Mouse (Mus musculus) heart, embryonic 16.5 days (tissue): Measurements from ENCODE around the gene Olfr433. TPM values are rescaled to one million over a fixed set of nuclear protein-coding genes. Genes with fewer than 3 reads are reported as not detected.
"Not testable (repeated sequence)": the region's sequence is repeated elsewhere in the genome, so short reads cannot be mapped to it uniquely, and the experiment has no call there.

Experiments
- ATAC-seq: fragments of 200-750 bp; cut with Nextera tagmentation; replicated peaks from 2 replicates; pipeline ENCODE4 v1.8.0; 2017; ENCODE audit warnings: moderate number of reproducible peaks; ENCODE audit not compliant: insufficient read depth, low FRiP score; ENCODE audit errors: extremely low read depth
- H3K27ac ChIP-seq: fragments of 300-500 bp; sonication (generic); 2 replicates; pipeline ENCODE4 v1.5.1; 2014; ENCODE audit warnings: mild to moderate bottlenecking, low read length, control low read depth, moderate library complexity
- H3K27me3 ChIP-seq: fragments of 300-500 bp; sonication (generic); 2 replicates; pipeline ENCODE4 v1.6.1; 2014; ENCODE audit warnings: low read length, mixed read lengths; ENCODE audit not compliant: control insufficient read depth, insufficient read depth
- H3K36me3 ChIP-seq: fragments of 300-500 bp; sonication (generic); 2 replicates; pipeline ENCODE4 v1.6.1; 2014; ENCODE audit not compliant: control insufficient read depth, insufficient read depth
- H3K4me1 ChIP-seq: fragments of 300-500 bp; sonication (generic); 2 replicates; pipeline ENCODE4 v1.6.1; 2014; ENCODE audit warnings: low read length, mixed read lengths; ENCODE audit not compliant: control insufficient read depth, insufficient read depth
- H3K4me2 ChIP-seq: fragments of 300-500 bp; sonication (generic); 2 replicates; pipeline ENCODE4 v1.6.1; 2014; ENCODE audit warnings: low read depth, mild to moderate bottlenecking, control low read depth, low read length
- H3K4me3 ChIP-seq: fragments of 300-500 bp; sonication (generic); 2 replicates; pipeline ENCODE4 v1.5.1; 2014; ENCODE audit warnings: mild to moderate bottlenecking, control low read depth, low read length
- H3K9ac ChIP-seq: fragments of 300-500 bp; sonication (generic); 2 replicates; pipeline ENCODE4 v1.6.1; 2014; ENCODE audit warnings: low read length, control low read depth
- H3K9me3 ChIP-seq: fragments of 300-500 bp; sonication (generic); replicated peaks from 2 replicates; pipeline ENCODE4 v1.6.1; 2016; ENCODE audit warnings: low read length; ENCODE audit not compliant: control insufficient read depth
- WGBS: fragments of 180-500 bp; shearing (Covaris S2); extraction: QIAGEN DNeasy Blood & Tissue Kit; methylation state at CpG from one replicate; pipeline ENCODE4 v1.1.7; 2014; 5-methylcytosine and 5-hydroxymethylcytosine counted together
- polyA plus RNA-seq: library from polyadenylated mRNA; unstranded; fragments of >200 nt; fragmentation: Nextera tagmentation; extraction: Ambion mirVana; gene quantifications from 2 replicates; pipeline ENCODE4 v1.2.1, GENCODE M21; 2015

Gene Olfr433
- 0.06 TPM in 1 of 2 replicates, not detected in the other for polyA plus RNA-seq

DNA sequence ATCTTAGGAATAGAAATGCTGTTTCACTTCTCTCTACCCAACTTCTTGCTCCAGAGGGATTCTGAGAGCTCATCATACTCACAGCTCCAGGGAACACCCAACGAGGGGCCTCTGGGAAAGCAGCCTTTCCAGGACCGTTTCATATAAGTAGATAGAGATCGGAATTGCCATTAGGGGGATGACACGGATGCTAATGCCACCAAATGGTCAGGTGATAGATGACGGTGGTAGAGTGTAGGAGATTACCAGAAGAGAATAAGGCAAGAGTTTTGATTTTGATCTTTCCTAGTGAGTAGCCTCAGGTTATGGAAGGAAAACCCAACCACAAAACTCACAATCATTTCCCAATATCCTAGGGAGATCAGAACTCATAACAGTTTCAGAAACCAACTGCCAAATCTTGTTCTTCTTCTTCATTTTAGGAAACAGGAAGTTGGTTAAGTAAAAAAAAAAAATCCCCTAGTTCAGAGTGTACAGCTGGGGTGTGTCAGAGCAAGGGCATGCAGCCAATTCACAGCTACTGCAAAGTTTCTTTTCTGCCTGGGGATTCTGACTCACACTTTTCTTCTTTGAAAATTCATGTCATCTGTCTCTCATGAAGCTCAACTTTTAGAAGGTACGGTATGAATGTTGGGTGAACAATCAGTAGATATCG, at the start of gene Olfr433:
Gene Olfr433 (plus strand): TSS at position 183 of the 655 bp plus-strand sequence.
- no peak for ATAC-seq
- H3K27ac ChIP-seq: no peak within 1 kb of the TSS

DNA sequence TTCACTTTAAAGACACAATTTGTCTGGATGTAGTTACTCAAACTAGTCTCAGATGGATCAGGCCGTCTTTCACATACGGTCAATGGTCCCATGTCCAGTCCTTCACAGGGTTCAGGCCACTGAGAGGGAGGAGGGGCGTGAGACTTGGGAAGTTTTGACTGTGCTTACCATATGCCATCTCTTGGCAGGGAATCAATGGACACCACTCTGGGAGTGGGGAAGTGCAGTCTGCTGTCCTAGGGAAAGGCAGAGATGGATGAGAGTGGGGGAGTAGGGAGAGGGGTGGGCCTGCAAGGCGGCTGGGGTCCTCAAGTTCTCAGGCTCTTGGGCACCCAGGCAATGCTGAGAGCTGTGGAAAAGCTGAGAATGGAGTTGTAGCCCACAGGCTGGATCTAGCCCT, 45.5 kb upstream of the Olfr433 start:
- ATAC-seq: no peak
- 85% methylated on average over 4 of the region's 4 CpGs for WGBS
- H3K4me1 ChIP-seq: no peaks in the 10 kb centered on the region

More for the DNA sequence above, at the start of gene Olfr433:
- Histone ChIP-seq H3K9ac (no peak within 1 kb of the TSS), H3K27me3 (no peaks in the 10 kb centered on the region), H3K9me3 (no peaks in the 10 kb centered on the region), H3K4me1 (no peaks in the 10 kb centered on the region), H3K4me3 (no peak within 1 kb of the TSS), H3K4me2 (no peak within 1 kb of the TSS), H3K36me3 (no peaks in the 10 kb centered on the region)
- WGBS: 59% methylated on average over 7 of the region's 7 CpGs

DNA sequence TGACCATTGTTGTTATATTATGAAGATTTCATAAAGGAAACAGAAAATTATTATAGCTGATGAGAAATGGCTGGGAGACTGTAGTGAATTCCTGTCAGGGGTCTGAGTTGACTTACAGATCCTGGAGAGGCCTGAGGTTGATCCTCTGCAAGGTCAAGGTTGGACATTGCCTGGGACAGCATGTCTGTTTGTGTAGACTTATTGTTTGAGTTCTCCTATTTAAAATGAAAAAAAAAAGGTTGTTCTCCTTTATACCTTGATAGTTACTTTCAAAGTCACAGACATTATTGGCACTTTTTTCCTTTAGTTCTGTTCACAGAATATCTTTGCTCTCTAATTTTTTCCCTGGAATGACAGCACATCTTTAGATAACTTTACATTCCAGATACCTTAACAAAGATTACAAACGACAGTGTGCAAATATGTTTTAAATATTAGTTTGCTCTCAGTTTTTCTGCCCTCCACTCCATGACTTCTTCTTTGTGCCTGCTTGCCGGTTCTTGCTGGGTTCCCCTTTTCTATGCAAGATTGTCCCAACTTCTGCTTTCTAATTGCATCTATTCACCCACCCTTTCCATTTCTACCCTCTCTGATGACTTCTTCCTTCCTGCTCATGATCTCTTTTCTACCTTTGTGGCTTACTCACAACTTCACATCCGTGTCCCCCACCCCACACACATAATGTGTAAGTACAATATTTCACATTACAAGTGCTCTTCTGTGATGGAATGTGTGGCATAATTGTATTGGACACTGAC, 36.0 kb upstream of the Olfr433 start:
- H3K27ac ChIP-seq, H3K4me2 ChIP-seq, H3K36me3 ChIP-seq, H3K4me3 ChIP-seq, H3K9ac ChIP-seq, H3K4me1 ChIP-seq, ATAC-seq, H3K27me3 ChIP-seq, H3K9me3 ChIP-seq: not testable (repeated sequence)
- WGBS: 38% methylated on average over 2 of the region's 3 CpGs

More for the DNA sequence above, 45.5 kb upstream of the Olfr433 start:
- H3K27me3 ChIP-seq: no peaks in the 10 kb centered on the region
- H3K4me3 ChIP-seq: no peak overlapping the region
- no peak overlapping the region for H3K4me2 ChIP-seq
- no peak overlapping the region for H3K9ac ChIP-seq
- H3K9me3 ChIP-seq: no peaks in the 10 kb centered on the region
- no peak overlapping the region for H3K27ac ChIP-seq
- no peaks in the 10 kb centered on the region for H3K36me3 ChIP-seq

DNA sequence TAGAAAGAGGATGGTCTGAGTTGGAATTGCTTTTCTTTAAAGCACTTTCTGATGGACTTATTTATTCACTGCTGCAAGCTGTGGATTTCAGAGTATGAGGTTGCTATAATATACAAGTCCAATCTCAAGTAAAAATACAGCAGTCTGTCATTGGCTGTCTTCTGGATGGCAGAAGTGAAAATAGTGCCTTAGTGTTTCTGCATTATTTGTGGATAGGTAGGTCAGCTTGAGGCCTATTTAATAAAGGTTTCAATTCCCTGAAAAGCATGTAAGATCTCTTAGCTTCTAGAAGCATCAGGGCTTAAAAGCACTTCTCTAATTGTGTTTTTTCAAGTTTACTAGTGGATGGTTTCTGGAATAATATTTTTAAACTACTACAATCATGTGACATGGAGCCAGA, 33.5 kb upstream of the Olfr433 start:
- not testable (repeated sequence) for H3K4me3 ChIP-seq, H3K27ac ChIP-seq, H3K27me3 ChIP-seq, H3K36me3 ChIP-seq, H3K9me3 ChIP-seq, ATAC-seq, H3K4me2 ChIP-seq, H3K4me1 ChIP-seq, H3K9ac ChIP-seq

DNA sequence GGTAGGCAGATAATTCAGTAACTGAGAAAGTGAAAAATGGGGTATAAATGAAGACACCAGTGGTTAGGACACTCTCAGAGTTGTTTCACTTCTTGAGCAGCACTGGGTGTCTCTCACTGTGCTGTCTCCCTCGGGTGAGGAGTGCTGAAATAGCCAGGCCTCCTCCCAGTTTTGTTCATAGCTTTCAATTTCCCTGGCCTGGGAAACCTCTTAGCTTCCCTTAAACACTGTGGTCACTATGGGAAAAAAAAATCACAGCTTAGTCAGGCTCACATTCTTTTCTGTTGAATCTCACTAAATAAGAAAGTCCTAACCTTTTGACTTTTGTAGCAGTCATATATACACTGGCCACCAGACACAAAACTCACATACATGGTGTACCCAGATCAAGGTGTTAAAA, 8.8 kb upstream of the Olfr433 start, which contains the start of gene Ifi205:
Gene Ifi205 (minus strand): TSS at position 113 of the 400 bp plus-strand sequence.
- no peak for ATAC-seq
- no peak within 1 kb of the TSS for H3K27ac ChIP-seq
- no peak within 1 kb of the TSS for H3K4me3 ChIP-seq
- no peaks in the 10 kb centered on the region for H3K36me3 ChIP-seq
- 32% methylated on average over 1 of the region's 1 CpGs for WGBS
- H3K9ac ChIP-seq: no peak within 1 kb of the TSS
- H3K4me1 ChIP-seq: no peaks in the 10 kb centered on the region
- H3K27me3 ChIP-seq: no peaks in the 10 kb centered on the region
- no peaks in the 10 kb centered on the region for H3K9me3 ChIP-seq
- H3K4me2 ChIP-seq: no peak within 1 kb of the TSS

DNA sequence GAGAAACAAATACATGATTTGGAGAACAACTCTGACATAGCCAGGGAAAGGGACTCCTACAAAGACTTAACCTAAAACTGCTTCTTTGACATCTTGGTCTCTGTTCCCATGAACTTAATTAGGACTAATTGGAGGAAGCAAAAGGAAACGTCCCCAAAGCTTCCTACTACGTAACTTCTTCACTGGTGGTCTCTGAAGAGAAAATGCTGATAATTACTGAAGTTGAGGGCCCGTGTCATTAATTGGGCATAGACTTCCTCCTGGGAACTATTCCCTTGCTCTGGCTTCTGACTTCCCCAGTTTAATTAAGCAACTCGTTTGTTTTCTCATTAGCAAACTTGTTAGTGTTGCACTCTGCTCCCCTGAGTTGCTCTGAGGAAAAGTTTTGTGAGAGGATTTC, 4.7 kb upstream of the Olfr433 start:
- H3K9ac ChIP-seq: no peak overlapping the region
- no peak overlapping the region for H3K27ac ChIP-seq
- no peak for ATAC-seq
- H3K4me1 ChIP-seq: no peaks in the 10 kb centered on the region
- H3K27me3 ChIP-seq: no peaks in the 10 kb centered on the region
- 58% methylated on average over 4 of the region's 4 CpGs for WGBS
- H3K4me3 ChIP-seq: no peak overlapping the region
- no peaks in the 10 kb centered on the region for H3K9me3 ChIP-seq
- no peaks in the 10 kb centered on the region for H3K36me3 ChIP-seq
- H3K4me2 ChIP-seq: no peak overlapping the region

DNA sequence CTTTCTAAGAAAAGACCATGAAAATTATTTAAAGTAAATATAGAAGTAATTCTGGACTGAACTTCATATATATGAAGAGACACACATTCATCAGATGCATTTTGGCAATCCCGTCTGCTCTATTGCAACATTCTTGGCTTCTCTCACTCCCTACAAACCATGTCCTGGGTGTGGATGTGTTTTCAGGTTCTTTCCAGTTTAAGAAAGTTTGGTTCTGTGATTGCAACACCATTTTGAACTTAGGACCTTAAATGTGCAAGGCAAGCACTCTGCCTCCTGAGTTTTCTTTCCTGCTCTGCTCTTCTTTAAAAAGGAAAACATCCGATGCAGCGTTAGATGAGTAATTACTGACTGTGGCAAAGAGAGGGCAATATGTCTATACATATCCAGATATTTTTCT, 2.0 kb upstream of the Olfr433 start:
- H3K9ac ChIP-seq: no peak overlapping the region
- no peaks in the 10 kb centered on the region for H3K4me1 ChIP-seq
- no peak overlapping the region for H3K4me2 ChIP-seq
- ATAC-seq: no peak
- H3K27ac ChIP-seq: no peak overlapping the region
- H3K9me3 ChIP-seq: no peaks in the 10 kb centered on the region
- H3K4me3 ChIP-seq: no peak overlapping the region
- WGBS: 82% methylated on average over 3 of the region's 3 CpGs
- no peaks in the 10 kb centered on the region for H3K27me3 ChIP-seq
- no peaks in the 10 kb centered on the region for H3K36me3 ChIP-seq

DNA sequence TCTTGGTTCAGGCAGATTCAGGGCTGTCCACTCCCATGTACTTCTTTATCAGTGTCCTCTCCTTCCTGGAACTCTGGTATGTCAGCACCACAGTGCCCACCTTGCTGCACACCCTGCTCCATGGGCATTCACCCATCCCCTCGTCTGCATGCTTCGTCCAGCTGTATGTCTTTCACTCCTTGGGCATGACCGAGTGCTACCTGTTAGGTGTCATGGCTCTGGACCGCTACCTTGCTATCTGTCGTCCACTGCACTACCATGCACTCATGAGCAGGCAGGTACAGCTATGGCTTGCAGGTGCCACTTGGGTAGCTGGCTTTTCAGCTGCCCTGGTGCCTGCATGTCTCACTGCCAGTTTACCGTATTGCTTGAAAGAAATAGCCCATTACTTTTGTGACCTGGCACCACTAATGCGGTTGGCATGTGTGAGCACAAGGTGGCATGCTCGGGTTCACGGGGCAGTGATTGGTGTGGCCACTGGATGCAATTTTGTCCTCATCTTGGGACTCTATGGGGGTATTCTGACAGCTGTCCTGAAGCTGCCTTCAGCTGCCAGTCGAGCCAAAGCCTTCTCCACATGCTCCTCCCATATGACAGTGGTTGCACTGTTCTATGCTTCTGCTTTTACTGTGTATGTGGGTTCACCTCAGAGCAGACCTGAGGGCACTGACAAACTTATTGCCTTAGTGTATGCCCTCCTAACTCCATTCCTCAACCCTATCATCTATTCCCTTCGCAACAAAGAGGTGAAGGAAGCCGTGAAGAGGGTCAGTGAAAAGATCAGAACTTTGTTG, 1.8 kb downstream of the Olfr433 start:
- H3K27ac ChIP-seq, H3K4me2 ChIP-seq, H3K27me3 ChIP-seq, H3K36me3 ChIP-seq, H3K4me3 ChIP-seq, ATAC-seq, H3K4me1 ChIP-seq, H3K9ac ChIP-seq, H3K9me3 ChIP-seq: not testable (repeated sequence)
- 87% methylated on average over 12 of the region's 12 CpGs for WGBS

DNA sequence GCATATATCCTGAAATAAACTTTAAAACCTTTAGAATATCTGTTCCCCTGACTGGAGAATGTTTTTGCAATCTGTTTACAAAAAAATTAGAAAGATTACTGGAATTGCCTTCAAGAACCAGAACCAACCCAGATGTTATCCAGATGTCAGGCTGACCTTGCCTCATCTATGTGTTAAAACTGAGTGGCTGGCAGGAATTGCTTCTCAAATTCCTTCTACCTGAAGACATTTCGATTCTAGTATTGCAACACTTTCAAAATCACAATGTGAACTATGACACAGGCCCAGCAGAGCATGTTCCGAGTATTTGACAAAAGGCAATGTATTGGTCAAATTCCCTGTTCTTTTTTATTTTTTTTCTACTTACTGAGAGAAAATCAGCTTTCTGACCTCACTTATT, 3.9 kb downstream of the Olfr433 start:
- WGBS: 61% methylated on average over 2 of the region's 2 CpGs
- H3K4me1 ChIP-seq: no peaks in the 10 kb centered on the region
- ATAC-seq: no peak

More for the DNA sequence above, 3.9 kb downstream of the Olfr433 start:
- Histone ChIP-seq H3K27ac (no peak overlapping the region), H3K27me3 (no peaks in the 10 kb centered on the region), H3K4me3 (no peak overlapping the region), H3K9me3 (no peaks in the 10 kb centered on the region), H3K4me2 (no peak overlapping the region), H3K36me3 (no peaks in the 10 kb centered on the region), H3K9ac (no peak overlapping the region)
